Mouse (Mus musculus) spleen, adult 2 months (tissue): ENCODE data around the gene Ctsl. TPM values are rescaled to one million over a fixed set of nuclear protein-coding genes. Genes with fewer than 3 reads are reported as not detected.

Experiments
- DNase-seq, 2 experiments: peaks; one replicate each; pipeline versions ENCODE4 v3.0.0 to v3.0.0-alpha.2; 2012 to 2021; ENCODE audit warnings: low spot score in 2 of 2, low read depth in 1 of 2
- H3K27ac ChIP-seq: fragments of 200-500 bp; 2 replicates; pipeline ENCODE4 v1.5.1; 2012; ENCODE audit warnings: low read length, inconsistent platforms; ENCODE audit not compliant: insufficient read depth
- H3K27me3 ChIP-seq: fragments of 200-500 bp; 2 replicates; pipeline ENCODE4 v1.6.1; 2012; ENCODE audit warnings: mild to moderate bottlenecking, moderate library complexity, low read length, inconsistent platforms; ENCODE audit not compliant: control insufficient read depth, insufficient read depth
- H3K36me3 ChIP-seq: fragments of 200-500 bp; 2 replicates; pipeline ENCODE4 v1.6.1; 2012; ENCODE audit warnings: mild to moderate bottlenecking, low read length, inconsistent platforms; ENCODE audit not compliant: control insufficient read depth, insufficient read depth
- H3K4me1 ChIP-seq: fragments of 200-500 bp; 2 replicates; pipeline ENCODE4 v1.6.1; 2011; ENCODE audit warnings: inconsistent platforms; ENCODE audit not compliant: control insufficient read depth, insufficient read depth, insufficient read length
- H3K4me3 ChIP-seq: fragments of 200-500 bp; 2 replicates; pipeline ENCODE4 v1.5.1; 2011; ENCODE audit warnings: mild to moderate bottlenecking, inconsistent platforms; ENCODE audit not compliant: insufficient read depth, insufficient read length; ENCODE audit errors: extremely low read depth
- CTCF ChIP-seq: fragments of 200-500 bp; IDR thresholded peaks from 2 replicates; pipeline ENCODE4 v1.5.1; 2011; ENCODE audit warnings: mild to moderate bottlenecking, inconsistent platforms; ENCODE audit not compliant: insufficient read depth, insufficient read length, insufficient replicate concordance; ENCODE audit errors: extremely low read depth
- POLR2A ChIP-seq: fragments of 200-500 bp; IDR thresholded peaks from 2 replicates; pipeline ENCODE4 v1.6.1; 2011; ENCODE audit warnings: low read depth, low read length, inconsistent platforms
- WGBS: fragments of 180-500 bp; shearing (Covaris S2); methylation state at CpG from one replicate; pipeline ENCODE4 v1.1.7; 2018; 5-methylcytosine and 5-hydroxymethylcytosine counted together
- polyA plus RNA-seq: library from polyadenylated mRNA; depleted of rRNA; stranded (reverse); fragments of >200 nt; gene quantifications from 2 replicates; pipeline ENCODE4 v1.2.3, GENCODE M21; 2012

Gene Ctsl
- polyA plus RNA-seq, 1 experiment: 23.1 TPM

- TF ChIP-seq POLR2A (no peak), CTCF (no peak)
- no peaks in the 10 kb centered on the region for H3K27me3 ChIP-seq
- DNase-seq: no peak
- H3K36me3 ChIP-seq: no peaks in the 10 kb centered on the region
- H3K27ac ChIP-seq: no peak overlapping the region
- H3K4me3 ChIP-seq: no peak overlapping the region
- no peaks in the 10 kb centered on the region for H3K4me1 ChIP-seq
- WGBS: 89% methylated on average over 2 of the region's 2 CpGs
These were observed 52.3 kb downstream of the Ctsl start for GRCm38 (mm10) chr13:64318355-64318754.

DNA sequence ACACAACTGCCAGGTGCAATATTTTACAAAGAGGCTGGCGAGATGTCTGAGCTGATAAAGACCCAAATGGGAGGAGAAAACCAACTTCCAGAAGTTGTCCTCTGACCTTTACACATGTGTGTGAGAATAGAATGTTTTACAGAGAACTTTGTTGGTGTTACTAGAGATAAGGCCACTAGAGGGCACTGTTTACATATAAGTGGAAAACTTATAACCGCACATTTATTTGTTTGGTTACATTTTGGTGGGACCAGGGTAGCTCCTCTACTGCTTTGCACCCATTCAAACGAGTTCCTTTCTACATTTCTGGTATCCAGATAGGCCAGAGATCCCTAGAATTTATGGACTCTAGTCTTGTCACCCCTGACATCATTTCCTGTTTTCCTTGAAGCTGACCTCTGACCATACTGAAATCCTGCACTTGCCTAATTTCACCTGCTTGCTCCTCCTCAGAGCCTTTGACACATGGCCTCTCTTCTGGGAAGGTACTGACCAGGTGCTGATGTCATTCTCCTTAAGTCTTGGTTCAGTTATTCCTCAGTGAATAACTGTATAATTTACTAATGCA, 55.1 kb downstream of the Ctsl start:
- Histone ChIP-seq H3K27ac (no peak overlapping the region), H3K36me3 (no peaks in the 10 kb centered on the region), H3K27me3 (no peaks in the 10 kb centered on the region), H3K4me1 (no peaks in the 10 kb centered on the region; the same call in 1 of the 2 replicates), H3K4me3 (no peak overlapping the region)
- WGBS: 3% methylated on average over 3 of the region's 3 CpGs
- no peak for TF ChIP-seq POLR2A
- no peak for TF ChIP-seq CTCF
- peak in 1 of 2 experiments; percentile 31 for DNase-seq

DNA sequence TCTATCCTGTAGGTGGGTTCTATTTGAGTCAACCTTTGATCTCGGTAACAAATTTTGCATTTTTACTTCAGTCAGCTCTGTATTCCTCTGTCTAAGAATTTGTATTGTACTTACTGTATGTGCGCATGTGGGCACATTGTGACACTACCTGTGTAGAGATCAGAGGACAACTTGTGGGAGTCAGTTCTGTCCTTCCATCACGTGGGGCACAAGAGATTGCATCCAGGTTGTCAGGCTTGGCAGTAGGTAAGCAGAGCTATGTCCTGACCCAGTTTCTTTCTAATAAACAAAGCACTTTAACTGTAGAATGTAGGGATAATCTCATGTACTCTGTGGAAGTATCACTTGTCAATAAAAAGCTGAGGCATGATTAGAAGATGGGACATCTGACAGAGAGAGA, 56.6 kb downstream of the Ctsl start:
- TF ChIP-seq POLR2A: no peak
- TF ChIP-seq CTCF: no peak
- no peak for DNase-seq
- H3K27ac ChIP-seq: no peak overlapping the region
- 88% methylated on average over 3 of the region's 3 CpGs for WGBS
- H3K27me3 ChIP-seq: no peaks in the 10 kb centered on the region
- no peaks in the 10 kb centered on the region for H3K36me3 ChIP-seq
- no peak overlapping the region for H3K4me3 ChIP-seq
- peaks cover 6% of the 10 kb centered on the region; the same call in 1 of the 2 replicates for H3K4me1 ChIP-seq

- H3K27me3 ChIP-seq: no peaks in the 10 kb centered on the region
- H3K27ac ChIP-seq: no peak overlapping the region
- peaks cover 6% of the 10 kb centered on the region; the same call in 1 of the 2 replicates for H3K4me1 ChIP-seq
- TF ChIP-seq POLR2A (no peak), CTCF (no peak)
- DNase-seq: no peak
- H3K4me3 ChIP-seq: peak overlapping the region; percentile 32; the same call in 1 of the 2 replicates
- peaks cover 2% of the 10 kb centered on the region; the same call in 1 of the 2 replicates for H3K36me3 ChIP-seq
- WGBS: 0% methylated on average over 2 of the region's 2 CpGs
These were observed 57.8 kb downstream of the Ctsl start for GRCm38 (mm10) chr13:64312916-64313289.

GRCm38 (mm10) chr13:64312024-64312915, 58.4 kb downstream of the Ctsl start, which contains the start of gene Aaed1:
Gene Aaed1 (minus strand): TSS chr13:64312710.
- Histone ChIP-seq H3K27me3 (no peaks in the 10 kb centered on the region), H3K36me3 (peaks cover 6% of the 10 kb centered on the region), H3K27ac (peak within 1 kb of the TSS; percentile 90), H3K4me1 (peaks cover 6% of the 10 kb centered on the region; the same call in 1 of the 2 replicates), H3K4me3 (peak within 1 kb of the TSS; percentile 82)
- DNase-seq: peak; percentile 49 to 81
- under 1% methylated on average over 69 of the region's 74 CpGs for WGBS
- TF ChIP-seq CTCF (0 out of 2 replicates have a peak, but pooled peaks have one; percentile 4), POLR2A (peak; percentile 59)

GRCm38 (mm10) chr13:64311266-64311665, 59.4 kb downstream of the Ctsl start:
- no peaks in the 10 kb centered on the region for H3K27me3 ChIP-seq
- H3K4me3 ChIP-seq: no peak overlapping the region
- no peak for DNase-seq
- H3K4me1 ChIP-seq: peaks cover 6% of the 10 kb centered on the region; the same call in 1 of the 2 replicates
- 81% methylated on average over 1 of the region's 1 CpGs for WGBS
- H3K36me3 ChIP-seq: peaks cover 8% of the 10 kb centered on the region
- no peak for TF ChIP-seq POLR2A
- no peak for TF ChIP-seq CTCF
- H3K27ac ChIP-seq: no peak overlapping the region

DNA sequence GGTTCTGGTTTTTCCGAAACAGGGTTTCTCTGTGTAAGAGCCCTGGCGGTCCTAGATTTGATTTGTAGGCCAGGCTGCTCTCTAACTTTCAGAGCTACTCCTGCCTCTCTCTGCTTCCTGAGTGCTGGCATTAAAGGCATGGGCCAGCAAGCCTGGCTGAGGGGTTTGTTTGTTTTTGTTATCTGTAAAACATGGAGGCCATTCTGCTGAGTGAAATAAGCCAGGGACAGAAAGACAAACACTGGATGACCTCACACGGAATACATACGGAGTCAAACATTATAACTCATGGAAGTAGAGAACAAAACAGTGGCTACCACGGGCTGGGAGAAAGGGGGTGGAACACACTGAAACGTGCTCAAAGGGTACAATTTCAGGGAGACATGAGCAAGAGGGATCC, 60.1 kb downstream of the Ctsl start:
- no peak for DNase-seq
- no peak overlapping the region for H3K27ac ChIP-seq
- WGBS: 81% methylated on average over 6 of the region's 6 CpGs
- no peak overlapping the region for H3K4me3 ChIP-seq
- peaks cover 6% of the 10 kb centered on the region; the same call in 1 of the 2 replicates for H3K4me1 ChIP-seq
- H3K27me3 ChIP-seq: no peaks in the 10 kb centered on the region
- TF ChIP-seq CTCF (no peak), POLR2A (no peak)
- H3K36me3 ChIP-seq: peaks cover 8% of the 10 kb centered on the region
